Mouse (Mus musculus) midbrain, embryonic 11.5 days (tissue): ENCODE measurements around the gene Stx6. TPM values are rescaled to one million over a fixed set of nuclear protein-coding genes. Genes with fewer than 3 reads are reported as not detected.

Experiments used
- ATAC-seq: fragments of 200-750 bp; cut with Nextera tagmentation; 2 replicates; pipeline ENCODE4 v1.8.0; 2017; ENCODE audit warnings: moderate TSS enrichment, moderate library complexity; ENCODE audit not compliant: low FRiP score
- DNase-seq: peaks from one replicate; pipeline ENCODE4 v3.0.0; 2015; ENCODE audit warnings: low spot score; ENCODE audit errors: missing footprints
- H3K27ac ChIP-seq: fragments of 300-500 bp; sonication (generic); 2 replicates; pipeline ENCODE4 v1.5.1; 2014; ENCODE audit warnings: low read depth, low read length
- H3K27me3 ChIP-seq: fragments of 300-500 bp; sonication (generic); 2 replicates; pipeline ENCODE4 v1.6.1; 2014; ENCODE audit warnings: mild to moderate bottlenecking, low read length, moderate library complexity, mixed read lengths; ENCODE audit not compliant: control insufficient read depth, insufficient read depth
- H3K36me3 ChIP-seq: fragments of 300-500 bp; sonication (generic); 2 replicates; pipeline ENCODE4 v1.6.1; 2014; ENCODE audit warnings: mild to moderate bottlenecking, low read length, moderate library complexity, mixed read lengths; ENCODE audit not compliant: control insufficient read depth, insufficient read depth
- H3K4me1 ChIP-seq: fragments of 300-500 bp; sonication (generic); 2 replicates; pipeline ENCODE4 v1.6.1; 2014; ENCODE audit warnings: low read length; ENCODE audit not compliant: control insufficient read depth, insufficient read depth
- H3K4me2 ChIP-seq: fragments of 300-500 bp; sonication (generic); 2 replicates; pipeline ENCODE4 v1.6.1; 2014; ENCODE audit warnings: mild to moderate bottlenecking, moderate library complexity
- H3K4me3 ChIP-seq: fragments of 300-500 bp; sonication (generic); 2 replicates; pipeline ENCODE4 v1.5.1; 2014; ENCODE audit warnings: low read depth, low read length
- H3K9ac ChIP-seq: fragments of 300-500 bp; sonication (generic); 2 replicates; pipeline ENCODE4 v1.6.1; 2014; ENCODE audit warnings: low read length
- H3K9me3 ChIP-seq: fragments of 300-500 bp; sonication (generic); 2 replicates; pipeline ENCODE4 v1.6.1; 2016; ENCODE audit warnings: low read length; ENCODE audit not compliant: control insufficient read depth
- WGBS: fragments of 180-500 bp; shearing (Covaris S2); extraction: QIAGEN DNeasy Blood & Tissue Kit; methylation state at CpG from one replicate; pipeline ENCODE4 v1.1.7; 2014; 5-methylcytosine and 5-hydroxymethylcytosine counted together
- polyA plus RNA-seq: library from polyadenylated mRNA; unstranded; fragments of >200 nt; fragmentation: Nextera tagmentation; extraction: Ambion mirVana; gene quantifications from 2 replicates; pipeline ENCODE4 v1.2.1, GENCODE M21; 2014

The Stx6 gene
- polyA plus RNA-seq, 1 experiment from 2014 or later, result 100 TPM

- H3K9me3 ChIP-seq, result no peaks in the 10 kb centered on the region
- H3K27me3 ChIP-seq, result no peaks in the 10 kb centered on the region
- ATAC-seq, result no peak
- no peak overlapping the region for H3K4me3 ChIP-seq
- 92% methylated on average over 3 of the region's 3 CpGs for WGBS
- H3K36me3 ChIP-seq, result no peaks in the 10 kb centered on the region
- H3K27ac ChIP-seq, result no peak overlapping the region
- DNase-seq, result no peak
- H3K4me2 ChIP-seq, result no peak overlapping the region
- no peaks in the 10 kb centered on the region for H3K4me1 ChIP-seq
- no peak overlapping the region for H3K9ac ChIP-seq
Measured at GRCm38 (mm10) chr1:155184191-155184590, 25.7 kb downstream of the Stx6 start.

DNA sequence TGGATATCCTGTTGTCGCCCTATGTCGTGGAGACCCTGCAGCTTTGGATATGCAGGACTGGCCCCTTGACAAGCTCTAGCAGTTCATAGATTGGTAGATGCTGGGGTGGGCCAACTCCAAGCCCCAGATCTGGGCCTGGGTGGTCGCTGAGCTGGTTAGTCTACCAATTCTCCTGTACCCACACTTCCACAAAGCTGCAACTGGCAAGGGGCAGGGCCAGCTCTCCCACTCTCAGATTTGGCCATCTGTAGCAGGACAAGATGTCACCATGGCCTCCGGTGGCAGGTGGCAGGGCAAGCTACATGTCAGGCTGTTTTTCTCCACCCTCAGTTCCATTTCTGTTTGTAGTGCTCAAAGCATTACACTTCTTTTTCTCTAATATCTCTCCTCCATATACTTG is 30.1 kb downstream of the Stx6 start:
- Histone ChIP-seq H3K4me2 (no peak overlapping the region), H3K9me3 (no peaks in the 10 kb centered on the region), H3K27ac (no peak overlapping the region), H3K36me3 (peaks cover 6% of the 10 kb centered on the region; the same call in 1 of the 2 replicates), H3K27me3 (no peaks in the 10 kb centered on the region), H3K4me3 (no peak overlapping the region), H3K4me1 (no peaks in the 10 kb centered on the region), H3K9ac (no peak overlapping the region)
- WGBS, result 100% methylated on average over 4 of the region's 4 CpGs
- no peak for ATAC-seq
- no peak for DNase-seq

DNA sequence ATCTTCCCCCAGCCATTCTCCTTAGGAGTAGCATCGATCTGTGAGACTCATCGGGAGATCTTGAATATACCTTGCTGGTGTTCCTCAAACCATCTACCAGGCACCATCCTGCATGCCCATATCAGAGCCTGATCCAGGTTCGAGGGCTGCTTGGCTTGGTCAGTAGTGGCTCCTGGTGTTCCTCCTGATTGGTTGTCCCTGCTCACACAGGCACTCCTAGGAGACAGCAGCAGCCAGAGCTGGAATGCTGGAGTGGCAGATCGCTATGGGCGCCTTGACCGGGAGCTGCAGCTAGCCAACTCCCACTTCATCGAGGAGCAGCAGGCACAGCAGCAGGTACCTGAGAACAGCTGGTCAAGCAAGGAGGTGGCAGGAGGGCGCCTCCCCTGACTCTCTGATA is 32.7 kb downstream of the Stx6 start:
- Histone ChIP-seq H3K9ac (no peak overlapping the region), H3K4me1 (no peaks in the 10 kb centered on the region), H3K4me3 (no peak overlapping the region), H3K36me3 (peaks cover 6% of the 10 kb centered on the region; the same call in 1 of the 2 replicates), H3K4me2 (no peak overlapping the region), H3K9me3 (no peaks in the 10 kb centered on the region), H3K27ac (no peak overlapping the region), H3K27me3 (no peaks in the 10 kb centered on the region)
- ATAC-seq (no peak), DNase-seq (no peak)
- 85% methylated on average over 8 of the region's 8 CpGs for WGBS

GRCm38 (mm10) chr1:155191671-155192070 is 33.2 kb downstream of the Stx6 start:
- Histone ChIP-seq H3K36me3 (peaks cover 6% of the 10 kb centered on the region; the same call in 1 of the 2 replicates), H3K9ac (no peak overlapping the region), H3K4me3 (no peak overlapping the region), H3K27ac (no peak overlapping the region), H3K9me3 (no peaks in the 10 kb centered on the region), H3K4me2 (no peak overlapping the region), H3K4me1 (no peaks in the 10 kb centered on the region), H3K27me3 (no peaks in the 10 kb centered on the region)
- DNase-seq, result peak; percentile 31
- WGBS, result 87% methylated on average over 2 of the region's 2 CpGs
- ATAC-seq, result no peak

GRCm38 (mm10) chr1:155192805-155193368 is 34.4 kb downstream of the Stx6 start:
- DNase-seq (peak; percentile 83), ATAC-seq (no peak)
- 82% methylated on average over 15 of the region's 15 CpGs for WGBS
- Histone ChIP-seq H3K9ac (no peak overlapping the region), H3K9me3 (no peaks in the 10 kb centered on the region), H3K4me3 (no peak overlapping the region), H3K27ac (no peak overlapping the region), H3K27me3 (no peaks in the 10 kb centered on the region), H3K4me1 (no peaks in the 10 kb centered on the region), H3K36me3 (peaks cover 6% of the 10 kb centered on the region; the same call in 1 of the 2 replicates), H3K4me2 (no peak overlapping the region)

DNA sequence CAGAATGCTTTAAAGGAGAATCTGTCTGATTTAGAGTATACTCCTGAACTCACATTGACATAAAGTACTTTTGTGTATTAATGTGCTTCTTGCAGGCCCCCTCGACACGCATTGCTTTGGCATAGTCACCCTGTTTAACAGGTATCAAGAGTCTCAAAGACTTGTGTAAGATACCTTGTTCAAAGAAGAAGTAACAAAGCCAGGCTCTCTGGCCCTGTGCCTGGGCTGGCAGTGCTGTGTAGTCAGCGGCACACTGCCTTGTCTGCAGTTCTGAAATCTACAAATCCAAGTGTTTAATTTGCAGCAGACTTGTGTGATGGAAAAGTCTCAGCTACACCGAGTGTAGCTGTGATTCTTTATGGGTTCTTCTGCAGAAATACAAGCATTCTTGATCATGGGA is 38.2 kb downstream of the Stx6 start:
- 91% methylated on average over 4 of the region's 4 CpGs for WGBS
- DNase-seq (peak; percentile 35), ATAC-seq (no peak)
- Histone ChIP-seq H3K9ac (no peak overlapping the region), H3K4me1 (peaks cover 6% of the 10 kb centered on the region), H3K4me2 (no peak overlapping the region), H3K27ac (no peak overlapping the region), H3K9me3 (no peaks in the 10 kb centered on the region), H3K4me3 (no peak overlapping the region), H3K36me3 (peaks cover 8% of the 10 kb centered on the region; the same call in 1 of the 2 replicates), H3K27me3 (no peaks in the 10 kb centered on the region)

DNA sequence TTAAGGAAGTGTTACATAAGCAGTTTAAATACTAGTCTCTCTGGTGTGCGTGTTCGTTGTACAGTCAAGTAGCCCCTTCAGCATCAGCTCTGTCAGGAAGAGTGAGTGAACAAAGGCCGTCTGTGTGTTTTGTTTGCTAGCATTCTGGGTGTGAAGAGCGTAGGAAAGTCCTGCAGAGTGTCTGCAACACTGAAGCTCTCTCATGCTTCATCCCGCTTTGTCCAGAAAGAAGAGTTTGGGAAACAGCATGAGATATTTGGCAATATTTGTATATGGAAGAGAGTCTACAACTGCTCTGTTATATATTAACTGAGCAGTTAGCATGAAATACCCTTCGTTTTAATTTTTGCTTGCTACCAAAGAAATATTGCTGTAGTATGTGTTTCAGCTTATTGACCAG is 41.0 kb downstream of the Stx6 start:
- ATAC-seq (no peak), DNase-seq (no peak)
- H3K4me3 ChIP-seq, result no peak overlapping the region
- no peak overlapping the region for H3K9ac ChIP-seq
- H3K27ac ChIP-seq, result no peak overlapping the region
- WGBS, result 91% methylated on average over 6 of the region's 6 CpGs
- no peaks in the 10 kb centered on the region for H3K9me3 ChIP-seq
- H3K4me2 ChIP-seq, result no peak overlapping the region
- H3K27me3 ChIP-seq, result no peaks in the 10 kb centered on the region
- H3K36me3 ChIP-seq, result peaks cover 9% of the 10 kb centered on the region; the same call in 1 of the 2 replicates
- H3K4me1 ChIP-seq, result peaks cover 12% of the 10 kb centered on the region

DNA sequence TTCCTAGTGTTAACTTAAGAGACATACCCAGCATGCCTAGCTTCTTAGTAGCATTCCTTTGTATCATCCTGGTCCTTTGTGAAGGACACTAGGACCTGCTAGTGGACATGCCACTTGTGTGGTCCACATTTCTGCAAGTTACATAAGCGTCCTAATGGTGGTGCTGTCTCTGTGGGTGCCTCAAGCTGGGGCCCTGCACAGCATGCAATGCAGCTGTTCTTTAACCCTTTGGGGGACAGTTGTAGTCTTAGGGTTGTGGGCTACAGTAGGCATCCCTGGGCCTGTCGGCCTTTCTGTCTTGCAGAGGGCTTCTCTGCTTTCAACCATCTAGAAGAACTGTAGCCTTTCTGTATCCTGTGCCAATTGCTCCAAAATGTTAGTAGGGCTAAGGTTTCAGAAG is 42.5 kb downstream of the Stx6 start:
- Histone ChIP-seq H3K9me3 (no peaks in the 10 kb centered on the region), H3K36me3 (peaks cover 9% of the 10 kb centered on the region; the same call in 1 of the 2 replicates), H3K4me3 (no peak overlapping the region), H3K4me1 (peaks cover 16% of the 10 kb centered on the region), H3K4me2 (no peak overlapping the region), H3K27ac (no peak overlapping the region), H3K27me3 (no peaks in the 10 kb centered on the region), H3K9ac (no peak overlapping the region)
- WGBS, result 63% methylated on average over 2 of the region's 2 CpGs
- DNase-seq (no peak), ATAC-seq (no peak)

GRCm38 (mm10) chr1:155201373-155201879 is 42.9 kb downstream of the Stx6 start:
- DNase-seq, result no peak
- Histone ChIP-seq H3K27me3 (no peaks in the 10 kb centered on the region), H3K9me3 (no peaks in the 10 kb centered on the region), H3K4me3 (no peak overlapping the region), H3K27ac (peak overlapping the region; percentile 25; the same call in 1 of the 2 replicates), H3K36me3 (peaks cover 9% of the 10 kb centered on the region; the same call in 1 of the 2 replicates), H3K9ac (no peak overlapping the region), H3K4me2 (no peak overlapping the region), H3K4me1 (peaks cover 19% of the 10 kb centered on the region)
- peak; percentile 45 for ATAC-seq
- 69% methylated on average over 4 of the region's 4 CpGs for whole genome bisulfite sequencing
